Mouse (Mus musculus) midbrain, embryonic 14.5 days (tissue): ENCODE results near the gene Ddost. TPM values are rescaled to one million over a fixed set of nuclear protein-coding genes. Genes with fewer than 3 reads are reported as not detected.

Experiments used
- ATAC-seq: fragments of 200-750 bp; cut with Nextera tagmentation; 2 replicates; pipeline ENCODE4 v1.8.0; 2017; ENCODE audit warnings: moderate number of reproducible peaks, moderate library complexity; ENCODE audit not compliant: low FRiP score, low TSS enrichment
- DNase-seq: peaks from one replicate; pipeline ENCODE4 v3.0.0-alpha.2; 2015
- H3K27ac ChIP-seq: fragments of 300-500 bp; sonication (generic); replicated peaks from 2 replicates; pipeline ENCODE4 v1.5.1; 2014; ENCODE audit warnings: mild to moderate bottlenecking, low read depth, low read length, moderate library complexity
- H3K27me3 ChIP-seq: fragments of 300-500 bp; sonication (generic); 2 replicates; pipeline ENCODE4 v1.6.1; 2014; ENCODE audit warnings: low read length, control low read depth, mixed read lengths; ENCODE audit not compliant: control insufficient read depth, insufficient read depth
- H3K36me3 ChIP-seq: fragments of 300-500 bp; sonication (generic); 2 replicates; pipeline ENCODE4 v1.6.1; 2014; ENCODE audit warnings: low read length, control low read depth; ENCODE audit not compliant: control insufficient read depth, insufficient read depth
- H3K4me1 ChIP-seq: fragments of 300-500 bp; sonication (generic); 2 replicates; pipeline ENCODE4 v1.6.1; 2014; ENCODE audit warnings: mild to moderate bottlenecking, antibody characterized with exemption, low read length, control low read depth; ENCODE audit not compliant: control insufficient read depth, insufficient read depth
- H3K4me2 ChIP-seq: fragments of 300-500 bp; sonication (generic); 2 replicates; pipeline ENCODE4 v1.6.1; 2014; ENCODE audit warnings: mild to moderate bottlenecking, low read length, moderate library complexity
- H3K4me3 ChIP-seq: fragments of 300-500 bp; sonication (generic); replicated peaks from 2 replicates; pipeline ENCODE4 v1.5.1; 2014; ENCODE audit warnings: low read depth, low read length
- H3K9ac ChIP-seq: fragments of 300-500 bp; sonication (generic); replicated peaks from 2 replicates; pipeline ENCODE4 v1.6.1; 2014; ENCODE audit warnings: mild to moderate bottlenecking, low read length, moderate library complexity
- H3K9me3 ChIP-seq: fragments of 300-500 bp; sonication (generic); 2 replicates; pipeline ENCODE4 v1.6.1; 2016; ENCODE audit warnings: low read length, control low read depth, mixed read lengths; ENCODE audit not compliant: control insufficient read depth
- WGBS: fragments of 180-500 bp; shearing (Covaris S2); extraction: QIAGEN DNeasy Blood & Tissue Kit; methylation state at CpG from one replicate; pipeline ENCODE4 v1.1.7; 2014; 5-methylcytosine and 5-hydroxymethylcytosine counted together
- polyA plus RNA-seq: library from polyadenylated mRNA; unstranded; fragments of >200 nt; fragmentation: Nextera tagmentation; extraction: Ambion mirVana; gene quantifications from 2 replicates; pipeline ENCODE4 v1.2.1, GENCODE M21; 2014

Ddost gene
- polyA plus RNA-seq, 1 experiment from 2014 or later = 177 TPM

DNA sequence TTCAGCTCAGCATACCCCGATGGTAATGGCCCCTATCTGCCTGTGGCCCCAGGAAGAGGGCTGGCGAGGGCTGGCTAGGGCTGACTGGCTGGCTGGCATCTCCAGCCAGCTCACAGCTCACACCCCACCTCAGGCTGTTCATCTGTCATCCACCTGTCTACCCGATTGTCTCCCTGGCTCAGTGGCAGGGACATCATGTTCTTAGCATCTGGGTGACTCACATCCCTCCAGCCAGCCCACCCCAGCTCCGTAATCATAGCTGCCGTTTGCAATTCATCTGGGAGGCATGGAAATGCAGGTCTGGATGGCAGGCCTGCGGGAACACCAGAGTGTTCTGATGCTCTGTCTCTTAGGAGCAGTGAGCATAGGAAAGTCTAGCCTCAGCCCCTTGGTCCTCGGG is 26.2 kb upstream of the Ddost start:
- no peaks in the 10 kb centered on the region for H3K36me3 ChIP-seq
- no peak for DNase-seq
- ATAC-seq = no peak
- H3K4me1 ChIP-seq = no peaks in the 10 kb centered on the region
- no peak overlapping the region for H3K27ac ChIP-seq
- H3K4me3 ChIP-seq = no peak overlapping the region
- no peak overlapping the region for H3K4me2 ChIP-seq
- 79% methylated on average over 7 of the region's 7 CpGs for WGBS
- H3K9ac ChIP-seq = no peak overlapping the region
- no peaks in the 10 kb centered on the region for H3K9me3 ChIP-seq
- H3K27me3 ChIP-seq = no peaks in the 10 kb centered on the region

DNA sequence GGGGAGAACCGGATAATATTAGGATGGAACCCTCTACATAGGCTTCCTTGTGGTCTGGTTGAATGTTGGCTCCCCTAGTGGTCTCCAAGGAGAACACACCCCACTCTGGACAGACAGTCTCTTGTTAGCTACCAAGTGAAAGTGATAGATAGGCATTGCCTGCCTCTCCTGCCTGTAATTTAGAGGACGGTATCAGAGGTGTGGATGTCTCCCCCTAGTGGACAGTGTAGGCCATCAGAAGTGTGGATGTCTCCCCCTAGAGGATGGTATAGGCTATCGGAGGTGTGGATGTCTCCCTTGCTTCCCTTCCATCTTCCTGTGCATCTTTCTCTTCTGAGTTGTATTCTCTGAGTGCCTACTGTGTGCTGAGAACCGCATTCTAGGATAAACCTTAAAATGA is 21.7 kb upstream of the Ddost start:
- H3K27ac ChIP-seq = no peak overlapping the region
- H3K4me3 ChIP-seq = no peak overlapping the region
- H3K9me3 ChIP-seq = no peaks in the 10 kb centered on the region
- H3K4me2 ChIP-seq = no peak overlapping the region
- WGBS = 29% methylated on average over 4 of the region's 4 CpGs
- H3K4me1 ChIP-seq = no peaks in the 10 kb centered on the region
- H3K27me3 ChIP-seq = no peaks in the 10 kb centered on the region
- no peak overlapping the region for H3K9ac ChIP-seq
- ATAC-seq (no peak; the same call in 1 of the 2 replicates), DNase-seq (peak; percentile 83)
- H3K36me3 ChIP-seq = no peaks in the 10 kb centered on the region

DNA sequence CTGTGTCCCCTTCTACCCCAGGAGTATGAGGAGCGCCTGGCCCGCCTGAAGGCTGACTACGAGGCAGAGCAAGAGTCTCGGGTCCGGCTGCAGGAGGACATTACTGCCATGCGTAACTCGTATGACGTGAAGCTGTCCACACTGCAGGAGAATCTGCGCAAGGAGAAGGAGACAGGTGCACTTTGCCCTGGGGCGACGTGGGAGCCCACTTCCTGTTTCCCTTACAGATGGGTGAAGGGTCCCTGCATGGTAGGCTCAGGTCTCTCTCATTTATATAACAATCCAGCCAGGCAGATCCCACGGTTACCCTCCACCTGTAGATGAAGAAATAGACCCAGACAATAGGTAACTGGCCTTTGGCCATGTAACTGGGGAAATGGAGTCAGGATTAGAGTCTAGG is 18.1 kb upstream of the Ddost start:
- no peak overlapping the region for H3K9ac ChIP-seq
- WGBS = 93% methylated on average over 12 of the region's 12 CpGs
- H3K4me2 ChIP-seq = no peak overlapping the region
- H3K9me3 ChIP-seq = no peaks in the 10 kb centered on the region
- no peak for ATAC-seq
- no peaks in the 10 kb centered on the region for H3K27me3 ChIP-seq
- no peak for DNase-seq
- no peak overlapping the region for H3K4me3 ChIP-seq
- H3K4me1 ChIP-seq = no peaks in the 10 kb centered on the region
- no peaks in the 10 kb centered on the region for H3K36me3 ChIP-seq
- no peak overlapping the region for H3K27ac ChIP-seq

DNA sequence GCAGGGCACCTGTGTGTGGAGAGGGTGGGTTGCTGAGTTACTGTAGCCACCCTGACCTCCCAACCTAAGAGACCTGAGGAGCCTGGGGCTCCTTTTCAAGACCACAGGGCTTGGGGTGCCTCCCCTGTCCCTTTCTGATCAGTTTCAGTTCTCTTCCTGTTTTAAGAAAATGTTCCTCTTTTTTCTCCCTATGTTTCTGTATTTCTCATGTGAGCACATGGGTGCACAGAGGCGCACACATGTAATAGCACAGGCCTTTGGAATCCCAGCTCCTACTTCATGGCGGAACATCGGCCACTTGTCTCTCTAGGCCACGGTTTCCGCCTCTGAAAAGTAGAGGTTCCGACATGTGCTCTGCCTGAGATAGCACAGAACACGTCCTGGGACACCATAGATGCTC is 15.8 kb upstream of the Ddost start:
- no peak overlapping the region for H3K4me3 ChIP-seq
- 87% methylated on average over 7 of the region's 7 CpGs for WGBS
- no peak for ATAC-seq

DNA sequence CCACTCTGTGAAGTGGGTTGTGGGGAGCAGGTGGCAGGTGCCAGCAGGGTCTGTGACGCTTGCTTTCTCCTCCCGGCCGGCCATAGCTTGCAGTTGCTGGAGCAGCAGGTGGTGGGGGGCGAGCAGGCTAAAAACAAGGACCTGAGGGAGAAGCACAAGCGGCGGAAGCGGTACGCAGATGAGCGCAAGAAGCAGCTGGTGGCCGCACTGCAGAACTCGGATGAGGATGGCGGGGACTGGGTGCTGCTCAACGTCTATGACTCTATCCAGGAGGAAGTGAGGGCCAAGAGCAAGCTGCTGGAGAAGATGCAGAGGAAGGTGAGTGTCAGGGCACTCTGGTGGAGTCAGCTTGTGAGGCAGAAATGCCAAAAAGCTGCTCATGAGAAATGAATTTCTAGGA is 12.5 kb upstream of the Ddost start:
- WGBS = 89% methylated on average over 13 of the region's 13 CpGs
- Histone ChIP-seq H3K36me3 (no peaks in the 10 kb centered on the region), H3K4me1 (no peaks in the 10 kb centered on the region), H3K27ac (no peak overlapping the region), H3K4me2 (no peak overlapping the region), H3K9me3 (no peaks in the 10 kb centered on the region), H3K27me3 (no peaks in the 10 kb centered on the region), H3K4me3 (no peak overlapping the region), H3K9ac (no peak overlapping the region)
- DNase-seq (no peak), ATAC-seq (no peak)

More for the DNA sequence above, 15.8 kb upstream of the Ddost start:
- Histone ChIP-seq H3K9ac (no peak overlapping the region), H3K27ac (no peak overlapping the region), H3K36me3 (no peaks in the 10 kb centered on the region), H3K27me3 (no peaks in the 10 kb centered on the region), H3K4me1 (no peaks in the 10 kb centered on the region), H3K9me3 (no peaks in the 10 kb centered on the region), H3K4me2 (no peak overlapping the region)
- no peak for DNase-seq

DNA sequence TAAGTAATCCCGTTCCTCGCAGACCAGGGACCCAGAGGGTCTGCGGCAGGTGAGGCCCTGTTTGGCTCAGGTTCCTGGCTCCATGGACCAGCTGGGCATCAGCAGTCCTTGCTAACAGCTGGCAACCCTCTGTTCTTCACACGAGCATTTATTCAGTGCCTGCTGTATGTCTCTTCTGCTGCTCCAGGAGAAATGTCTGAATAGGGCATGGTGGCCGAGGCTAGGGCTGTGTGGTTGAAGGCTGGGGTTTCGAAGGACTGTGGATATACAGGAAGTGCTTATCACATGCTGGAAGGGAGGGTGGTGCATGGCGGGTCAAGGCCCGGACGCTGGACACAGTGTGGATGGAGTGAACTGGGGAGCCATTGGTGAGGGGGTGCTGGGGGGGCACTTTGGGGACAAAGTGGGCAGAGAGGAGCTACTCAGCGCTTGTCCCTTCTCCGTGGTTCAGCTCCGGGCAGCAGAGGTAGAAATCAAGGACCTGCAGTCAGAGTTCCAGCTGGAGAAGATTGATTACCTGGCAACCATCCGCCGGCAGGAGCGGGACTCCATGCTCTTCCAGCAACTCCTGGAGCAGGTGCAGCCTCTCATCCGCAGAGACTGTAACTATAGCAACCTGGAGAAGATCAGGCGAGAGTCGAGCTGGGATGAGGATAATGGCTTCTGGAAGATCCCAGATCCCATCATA is 11.1 kb upstream of the Ddost start:
- no peak overlapping the region for H3K4me3 ChIP-seq
- ATAC-seq (peak; percentile 53), DNase-seq (peak; percentile 68)
- H3K9me3 ChIP-seq = no peaks in the 10 kb centered on the region
- 60% methylated on average over 18 of the region's 18 CpGs for WGBS
- H3K4me1 ChIP-seq = no peaks in the 10 kb centered on the region
- peak overlapping the region; percentile 84 for H3K27ac ChIP-seq
- H3K4me2 ChIP-seq = no peak overlapping the region
- no peaks in the 10 kb centered on the region for H3K36me3 ChIP-seq
- no peak overlapping the region for H3K9ac ChIP-seq
- no peaks in the 10 kb centered on the region for H3K27me3 ChIP-seq

DNA sequence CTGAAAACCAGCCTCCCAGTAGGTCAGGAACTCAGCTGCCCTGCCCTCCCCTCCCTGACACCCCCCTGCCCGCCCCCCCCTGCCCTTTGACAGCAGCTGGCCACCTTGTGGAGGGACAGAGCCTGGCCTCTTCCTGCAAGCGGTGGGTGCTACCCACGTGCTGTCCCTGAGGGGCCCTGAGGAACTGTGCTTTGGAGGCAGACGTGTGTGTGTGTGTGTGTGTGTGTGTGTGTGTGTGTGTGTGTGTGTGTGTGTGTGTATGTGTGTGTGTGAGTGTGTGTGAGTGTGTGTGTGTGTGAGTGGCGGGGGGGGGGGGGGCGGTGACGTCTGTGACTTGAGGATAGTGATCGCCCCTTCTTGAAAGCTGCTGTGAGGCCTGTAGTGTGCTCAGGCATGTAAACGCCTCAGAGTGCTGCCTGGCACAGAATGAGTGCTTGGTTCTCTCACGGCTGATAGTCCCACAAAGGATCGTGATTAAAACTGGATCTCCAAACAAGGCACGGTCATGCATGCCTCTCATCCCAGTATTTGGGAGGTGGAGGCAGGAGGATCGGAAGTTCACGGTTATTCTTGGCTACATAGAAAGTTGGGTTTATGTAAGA is 10.5 kb upstream of the Ddost start:
- H3K36me3 ChIP-seq = no peaks in the 10 kb centered on the region
- no peak overlapping the region for H3K9ac ChIP-seq
- ATAC-seq (no peak), DNase-seq (no peak)
- H3K4me3 ChIP-seq = no peak overlapping the region
- H3K9me3 ChIP-seq = no peaks in the 10 kb centered on the region
- no peaks in the 10 kb centered on the region for H3K4me1 ChIP-seq
- H3K4me2 ChIP-seq = no peak overlapping the region
- 71% methylated on average over 13 of the region's 14 CpGs for WGBS
- peak overlapping the region; percentile 84 for H3K27ac ChIP-seq
- no peaks in the 10 kb centered on the region for H3K27me3 ChIP-seq

DNA sequence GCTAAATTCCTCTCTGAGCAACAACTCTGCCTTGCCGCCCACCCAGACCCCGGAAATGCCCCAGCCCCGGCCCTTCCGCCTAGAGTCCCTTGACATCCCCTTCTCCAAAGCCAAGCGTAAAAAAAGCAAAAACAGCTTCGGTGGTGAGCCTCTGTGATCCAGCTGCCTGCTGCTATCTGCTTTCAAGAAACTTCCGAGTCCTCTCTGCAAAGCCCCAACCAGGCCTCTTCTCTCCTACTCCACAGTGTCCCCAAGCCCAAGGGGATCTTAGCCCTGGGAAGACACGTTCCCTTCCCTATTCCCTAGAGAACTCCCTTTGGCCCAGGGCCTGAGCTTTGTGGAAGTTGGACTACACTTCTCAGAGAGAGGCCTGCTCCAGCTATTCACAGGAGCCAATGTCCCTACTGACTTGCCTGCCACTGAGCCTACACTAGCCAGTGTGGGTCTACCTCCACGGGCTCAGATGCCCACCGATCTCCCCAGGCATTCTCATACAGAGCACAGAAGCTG is 3.2 kb upstream of the Ddost start:
- DNase-seq (no peak), ATAC-seq (no peak)
- Histone ChIP-seq H3K27ac (no peak overlapping the region), H3K9me3 (no peaks in the 10 kb centered on the region), H3K4me3 (no peak overlapping the region), H3K36me3 (no peaks in the 10 kb centered on the region), H3K9ac (no peak overlapping the region), H3K27me3 (no peaks in the 10 kb centered on the region), H3K4me2 (no peak overlapping the region), H3K4me1 (peaks cover 14% of the 10 kb centered on the region)
- WGBS = 87% methylated on average over 10 of the region's 10 CpGs

DNA sequence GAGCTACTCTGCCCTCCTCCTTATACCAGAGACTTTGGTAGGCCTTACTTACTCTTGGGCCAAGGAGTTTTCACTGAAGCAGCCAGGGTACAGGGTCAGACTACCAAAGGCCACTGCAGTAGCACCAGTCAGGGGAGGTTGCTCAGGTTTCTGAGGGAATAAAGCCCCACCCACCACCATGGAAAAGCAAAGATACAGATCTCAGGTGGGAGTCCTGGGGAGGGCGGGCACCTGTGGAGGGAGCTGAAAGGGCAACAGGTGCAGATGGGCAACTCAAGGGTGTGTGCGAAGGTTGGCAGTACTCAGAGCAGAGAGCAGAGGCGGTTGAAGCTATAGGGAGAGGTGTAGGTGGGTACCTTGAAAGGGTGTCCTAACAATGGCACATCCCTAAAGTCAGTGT is 1.5 kb upstream of the Ddost start:
- no peak for ATAC-seq
- no peaks in the 10 kb centered on the region for H3K27me3 ChIP-seq
- no peak overlapping the region for H3K4me3 ChIP-seq
- peaks cover 7% of the 10 kb centered on the region; the same call in 1 of the 2 replicates for H3K36me3 ChIP-seq
- 96% methylated on average over 3 of the region's 3 CpGs for WGBS
- no peaks in the 10 kb centered on the region for H3K9me3 ChIP-seq
- H3K4me1 ChIP-seq = peaks cover 14% of the 10 kb centered on the region
- H3K9ac ChIP-seq = no peak overlapping the region
- H3K4me2 ChIP-seq = no peak overlapping the region
- no peak overlapping the region for H3K27ac ChIP-seq
- no peak for DNase-seq
